Mouse (Mus musculus) right cerebral cortex, postnatal 25 days (tissue): ENCODE measurements around the gene Rala.
A peak's percentile ranks its signal among the peaks of the same experiment; 100 is the strongest.

ENCODE experiments used
- DNase-seq: peaks from one replicate; pipeline ENCODE4 v3.0.0; 2022

Gene Rala

GRCm38 (mm10) chr13:17879061-17879460 is 65.0 kb downstream of the Rala start:
- no peak for DNase-seq

GRCm38 (mm10) chr13:17866741-17867140 is 77.3 kb downstream of the Rala start:
- no peak for DNase-seq

- no peak for DNase-seq
Observed at GRCm38 (mm10) chr13:17860536-17860935, 83.5 kb downstream of the Rala start.

- peak; percentile 44 for DNase-seq
Observed at GRCm38 (mm10) chr13:17859365-17860033, 84.5 kb downstream of the Rala start.

- no peak for DNase-seq
Observed at GRCm38 (mm10) chr13:17857046-17857445, 87.0 kb downstream of the Rala start.

- DNase-seq: no peak
Observed at GRCm38 (mm10) chr13:17855492-17856138, 88.4 kb downstream of the Rala start.

- DNase-seq: no peak
Observed at GRCm38 (mm10) chr13:17854755-17855154, 89.3 kb downstream of the Rala start.

- DNase-seq: no peak
Observed at GRCm38 (mm10) chr13:17843336-17843735, 100.7 kb downstream of the Rala start.

GRCm38 (mm10) chr13:17842756-17843155 is 101.3 kb downstream of the Rala start:
- DNase-seq: no peak

- peak; percentile 52 for DNase-seq
Observed at GRCm38 (mm10) chr13:17839137-17839536, 104.9 kb downstream of the Rala start.

GRCm38 (mm10) chr13:17838484-17838851 is 105.6 kb downstream of the Rala start:
- peak; percentile 46 for DNase-seq

GRCm38 (mm10) chr13:17837610-17838483 is 106.2 kb downstream of the Rala start:
- DNase-seq: peak; percentile 28

- no peak for DNase-seq
Observed at GRCm38 (mm10) chr13:17836808-17837207, 107.2 kb downstream of the Rala start.

- no peak for DNase-seq
Observed at GRCm38 (mm10) chr13:17832940-17833339, 111.1 kb downstream of the Rala start.
